Mouse (Mus musculus): Measurements from ENCODE around the gene Nat8l. TPM values are rescaled to one million over a fixed set of nuclear protein-coding genes. Genes with fewer than 3 reads are reported as not detected.

The Nat8l gene
- total and polyA plus RNA-seq, 3 experiments, result 0.04 TPM; not detected in 2

- H3K9me3 ChIP-seq (replicated peaks; ENCODE audit: low read length), result no peaks in the 10 kb centered on the region
- no peak overlapping the region for H3K4me2 ChIP-seq (ENCODE audit: insufficient read depth, low read depth, poor library complexity, severe bottlenecking)
- H3K36me3 ChIP-seq (replicated peaks in 1 of 2; ENCODE audit: control insufficient read depth in 1 of 2, insufficient read depth in 1 of 2, low read length in 1 of 2), result no peaks in the 10 kb centered on the region
- DNase-seq (ENCODE audit: extremely low read depth), result no peak
- H3K27me3 ChIP-seq (replicated peaks), result no peaks in the 10 kb centered on the region
- no peaks in the 10 kb centered on the region for H3K4me1 ChIP-seq (ENCODE audit: control insufficient read depth in 1 of 2, insufficient read depth in 2 of 2)
- H3K9ac ChIP-seq (ENCODE audit: insufficient read depth, low read depth), result no peak overlapping the region
- no peaks in the 10 kb centered on the region for H3K79me2 ChIP-seq (replicated peaks; ENCODE audit: control insufficient read depth, extremely low read depth, insufficient read depth, poor library complexity, severe bottlenecking)
- no peak overlapping the region for H3K4me3 ChIP-seq (replicated peaks in 1 of 3; ENCODE audit: low read depth in 2 of 3, low read length in 2 of 3, poor library complexity in 1 of 3)
- dilution Hi-C loops (cut with MboI; ENCODE audit: extremely low pct_ligation_motif_present, extremely low pct_unique_long_range_greater_than_20kb, low sequenced_read_pairs), result no loop called here
- no peak overlapping the region for H3K27ac ChIP-seq (ENCODE audit: insufficient read depth, low read depth)
- in situ Hi-C loops (cut with MboI; ENCODE audit: low pct_ligation_motif_present, low pct_unique_long_range_greater_than_20kb, low sequenced_read_pairs), result no loop called here
- TF ChIP-seq GABPA (IDR thresholded peaks at IDR 0.05; ENCODE audit: insufficient replicate concordance, low read depth, low read length), result no peak
- TF ChIP-seq MXI1 (IDR thresholded peaks at IDR 0.05; ENCODE audit: low read depth, low read length), result no peak
- no peak for TF ChIP-seq USF2 (conservative IDR thresholded peaks at IDR 0.05; ENCODE audit: low read depth, low read length)
- TF ChIP-seq UBTF (IDR thresholded peaks at IDR 0.05; ENCODE audit: low read depth, low read length), result no peak
- TF ChIP-seq ETS1 (conservative IDR thresholded peaks at IDR 0.05; ENCODE audit: low read depth, low read length), result no peak
- TF ChIP-seq NELFE (IDR thresholded peaks at IDR 0.05; ENCODE audit: low read depth, low read length), result no peak
- no peak for TF ChIP-seq POLR2A (IDR thresholded peaks at IDR 0.05; ENCODE audit: low read depth, low read length)
- TF ChIP-seq RAD21 (IDR thresholded peaks at IDR 0.05; ENCODE audit: low read depth, low read length), result no peak
- TF ChIP-seq E2F4 (IDR thresholded peaks at IDR 0.05; ENCODE audit: insufficient replicate concordance, low read depth, low read length), result no peak
- no peak for TF ChIP-seq CHD1 (IDR thresholded peaks at IDR 0.05; ENCODE audit: low read depth, low read length)
- no peak for TF ChIP-seq HCFC1 (IDR thresholded peaks at IDR 0.05; ENCODE audit: low read depth, low read length)
- no peak for TF ChIP-seq MAZ (IDR thresholded peaks at IDR 0.05; ENCODE audit: low read depth, low read length)
These were observed 35.2 kb downstream of the Nat8l start for GRCm38 (mm10) chr5:34031022-34031421.

- no peaks in the 10 kb centered on the region for H3K9me3 ChIP-seq (replicated peaks; ENCODE audit: low read length)
- no peak overlapping the region for H3K4me2 ChIP-seq (ENCODE audit: insufficient read depth, low read depth, poor library complexity, severe bottlenecking)
- TF ChIP-seq ZKSCAN1 (IDR thresholded peaks at IDR 0.05; ENCODE audit: borderline replicate concordance, low read depth, low read length) (no peak), SMC3 (IDR thresholded peaks at IDR 0.05; ENCODE audit: low read depth, low read length) (no peak), MAFK (IDR thresholded peaks at IDR 0.05; ENCODE audit: insufficient replicate concordance, low read length) (no peak), TCF12 (IDR thresholded peaks at IDR 0.05; ENCODE audit: low read depth, low read length) (no peak), RCOR1 (conservative IDR thresholded peaks at IDR 0.05; ENCODE audit: low read depth, low read length) (no peak), JUN (IDR thresholded peaks at IDR 0.05; ENCODE audit: insufficient read depth, low read depth, low read length) (no peak), TBP (conservative IDR thresholded peaks at IDR 0.05; ENCODE audit: low read depth, low read length) (no peak), GABPA (IDR thresholded peaks at IDR 0.05; ENCODE audit: insufficient replicate concordance, low read depth, low read length) (no peak), UBTF (IDR thresholded peaks at IDR 0.05; ENCODE audit: low read depth, low read length) (no peak)
- no peak overlapping the region for H3K9ac ChIP-seq (ENCODE audit: insufficient read depth, low read depth)
- H3K36me3 ChIP-seq (replicated peaks in 1 of 2; ENCODE audit: control insufficient read depth in 1 of 2, insufficient read depth in 1 of 2, low read length in 1 of 2), result no peaks in the 10 kb centered on the region
- no peaks in the 10 kb centered on the region for H3K4me1 ChIP-seq (ENCODE audit: control insufficient read depth in 1 of 2, insufficient read depth in 2 of 2)
- DNase-seq (ENCODE audit: extremely low read depth), result no peak
- no peak overlapping the region for H3K27ac ChIP-seq (ENCODE audit: insufficient read depth, low read depth)
- no peaks in the 10 kb centered on the region for H3K79me2 ChIP-seq (replicated peaks; ENCODE audit: control insufficient read depth, extremely low read depth, insufficient read depth, poor library complexity, severe bottlenecking)
- H3K4me3 ChIP-seq (replicated peaks in 1 of 3; ENCODE audit: low read depth in 2 of 3, low read length in 2 of 3, poor library complexity in 1 of 3), result no peak overlapping the region
- dilution Hi-C loops (cut with MboI; ENCODE audit: extremely low pct_ligation_motif_present, extremely low pct_unique_long_range_greater_than_20kb, low sequenced_read_pairs), result no loop called here
- in situ Hi-C loops (cut with MboI; ENCODE audit: low pct_ligation_motif_present, low pct_unique_long_range_greater_than_20kb, low sequenced_read_pairs), result no loop called here
- no peaks in the 10 kb centered on the region for H3K27me3 ChIP-seq (replicated peaks)
These were observed 36.7 kb downstream of the Nat8l start for GRCm38 (mm10) chr5:34032520-34032919.

Other genes starting within 250 kb of the Nat8l start
- gene Letm1, start 213.2 kb upstream of the Nat8l start, total RNA-seq (2012; rRNA removed), result 21.8 and 25.7 TPM in 2 replicates
- gene Letm1, start 213.2 kb upstream of the Nat8l start, total RNA-seq (2014; rRNA removed), result 25.1 and 27.6 TPM in 2 replicates
- gene Letm1, start 213.2 kb upstream of the Nat8l start, polyA plus RNA-seq (2012; ENCODE audit: insufficient read length, low read depth), result 43.0 and 43.4 TPM in 2 replicates
- 55.0 and 63.3 TPM in 2 replicates for gene Nsd2, start 175.3 kb upstream of the Nat8l start, total RNA-seq (2012; rRNA removed)
- gene Nsd2, start 175.3 kb upstream of the Nat8l start, total RNA-seq (2014; rRNA removed), result 39.8 and 43.7 TPM in 2 replicates
- 47.2 and 49.9 TPM in 2 replicates for gene Nsd2, start 175.3 kb upstream of the Nat8l start, polyA plus RNA-seq (2012; ENCODE audit: insufficient read length, low read depth)
- 23.9 and 27.6 TPM in 2 replicates for gene Nelfa, start 59.6 kb upstream of the Nat8l start, total RNA-seq (2012; rRNA removed)
- gene Nelfa, start 59.6 kb upstream of the Nat8l start, total RNA-seq (2014; rRNA removed), result 20.4 and 20.6 TPM in 2 replicates
- 35.3 and 41.2 TPM in 2 replicates for gene Nelfa, start 59.6 kb upstream of the Nat8l start, polyA plus RNA-seq (2012; ENCODE audit: insufficient read length, low read depth)
- gene Gm1673, start 12.6 kb upstream of the Nat8l start, total RNA-seq (2012; rRNA removed), result not detected in 2 replicates
- not detected in 2 replicates for gene Gm1673, start 12.6 kb upstream of the Nat8l start, total RNA-seq (2014; rRNA removed)
- not detected in 2 replicates for gene Gm1673, start 12.6 kb upstream of the Nat8l start, polyA plus RNA-seq (2012; ENCODE audit: insufficient read length, low read depth)
- 0.25 and 0.55 TPM in 2 replicates for gene Poln, start 173.5 kb downstream of the Nat8l start, total RNA-seq (2012; rRNA removed)
- 0.12 and 0.39 TPM in 2 replicates for gene Poln, start 173.5 kb downstream of the Nat8l start, total RNA-seq (2014; rRNA removed)
- 0.45 and 0.64 TPM in 2 replicates for gene Poln, start 173.5 kb downstream of the Nat8l start, polyA plus RNA-seq (2012; ENCODE audit: insufficient read length, low read depth)
- 16.0 and 23.4 TPM in 2 replicates for gene Haus3, start 173.5 kb downstream of the Nat8l start, total RNA-seq (2012; rRNA removed)
- gene Haus3, start 173.5 kb downstream of the Nat8l start, total RNA-seq (2014; rRNA removed), result 66.0 and 93.1 TPM in 2 replicates
- gene Haus3, start 173.5 kb downstream of the Nat8l start, polyA plus RNA-seq (2012; ENCODE audit: insufficient read length, low read depth), result 51.5 and 53.4 TPM in 2 replicates
- 6.0 and 6.2 TPM in 2 replicates for gene Mxd4, start 191.7 kb downstream of the Nat8l start, total RNA-seq (2012; rRNA removed)
- gene Mxd4, start 191.7 kb downstream of the Nat8l start, total RNA-seq (2014; rRNA removed), result 5.4 and 6.0 TPM in 2 replicates
- gene Mxd4, start 191.7 kb downstream of the Nat8l start, polyA plus RNA-seq (2012; ENCODE audit: insufficient read length, low read depth), result 4.8 and 7.6 TPM in 2 replicates